Mouse (Mus musculus): ENCODE measurements around the gene Nrarp. TPM values are rescaled to one million over a fixed set of nuclear protein-coding genes. Genes with fewer than 3 reads are reported as not detected.

Nrarp gene
- polyA plus RNA-seq, 1 experiment from 2014 or later = 1.3 TPM

- WGBS (ENCODE audit: insufficient replicate concordance) = 64% methylated on average over 4 of the region's 4 CpGs
- Histone ChIP-seq H3K27me3 (ENCODE audit: control insufficient read depth, insufficient read depth, low read depth, low read length) (no peaks in the 10 kb centered on the region), H3K9me3 (replicated peaks; ENCODE audit: control insufficient read depth, low read length) (no peaks in the 10 kb centered on the region), H3K9ac (ENCODE audit: low read depth, low read length) (no peak overlapping the region), H3K36me3 (ENCODE audit: control insufficient read depth, insufficient read depth) (no peaks in the 10 kb centered on the region), H3K27ac (ENCODE audit: low read length) (no peak overlapping the region), H3K4me3 (ENCODE audit: low read depth, low read length) (no peak overlapping the region), H3K4me2 (ENCODE audit: low read depth, low read length) (no peak overlapping the region), H3K4me1 (ENCODE audit: control insufficient read depth, low read depth, low read length) (no peaks in the 10 kb centered on the region; the same call in 1 of the 2 replicates)
- ATAC-seq (ENCODE audit: low read depth) = no peak
Measured at GRCm38 (mm10) chr2:25151280-25151956, 29.1 kb upstream of the Nrarp start.

GRCm38 (mm10) chr2:25156177-25156576 lies 24.4 kb upstream of the Nrarp start:
- Histone ChIP-seq H3K27ac (ENCODE audit: low read length) (no peak overlapping the region), H3K4me3 (ENCODE audit: low read depth, low read length) (no peak overlapping the region), H3K4me2 (ENCODE audit: low read depth, low read length) (no peak overlapping the region), H3K9me3 (replicated peaks; ENCODE audit: control insufficient read depth, low read length) (no peaks in the 10 kb centered on the region), H3K36me3 (ENCODE audit: control insufficient read depth, insufficient read depth) (no peaks in the 10 kb centered on the region), H3K9ac (ENCODE audit: low read depth, low read length) (no peak overlapping the region), H3K27me3 (ENCODE audit: control insufficient read depth, insufficient read depth, low read depth, low read length) (no peaks in the 10 kb centered on the region), H3K4me1 (ENCODE audit: control insufficient read depth, low read depth, low read length) (no peaks in the 10 kb centered on the region; the same call in 1 of the 2 replicates)
- peak; percentile 83 for ATAC-seq (ENCODE audit: low read depth)
- WGBS (ENCODE audit: insufficient replicate concordance) = 69% methylated on average over 3 of the region's 3 CpGs

- H3K27me3 ChIP-seq (ENCODE audit: control insufficient read depth, insufficient read depth, low read depth, low read length) = no peaks in the 10 kb centered on the region
- no peak overlapping the region for H3K4me2 ChIP-seq (ENCODE audit: low read depth, low read length)
- no peak overlapping the region for H3K9ac ChIP-seq (ENCODE audit: low read depth, low read length)
- H3K36me3 ChIP-seq (ENCODE audit: control insufficient read depth, insufficient read depth) = no peaks in the 10 kb centered on the region
- 20% methylated on average over 2 of the region's 2 CpGs for WGBS (ENCODE audit: insufficient replicate concordance)
- no peak overlapping the region for H3K27ac ChIP-seq (ENCODE audit: low read length)
- H3K9me3 ChIP-seq (replicated peaks; ENCODE audit: control insufficient read depth, low read length) = no peaks in the 10 kb centered on the region
- ATAC-seq (ENCODE audit: low read depth) = no peak
- no peaks in the 10 kb centered on the region; the same call in 1 of the 2 replicates for H3K4me1 ChIP-seq (ENCODE audit: control insufficient read depth, low read depth, low read length)
- H3K4me3 ChIP-seq (ENCODE audit: low read depth, low read length) = no peak overlapping the region
Measured at GRCm38 (mm10) chr2:25156990-25157389, 23.6 kb upstream of the Nrarp start.

- Histone ChIP-seq H3K9ac (ENCODE audit: low read depth, low read length) (no peak overlapping the region), H3K4me2 (ENCODE audit: low read depth, low read length) (no peak overlapping the region), H3K4me3 (ENCODE audit: low read depth, low read length) (no peak overlapping the region), H3K4me1 (ENCODE audit: control insufficient read depth, low read depth, low read length) (no peaks in the 10 kb centered on the region; the same call in 1 of the 2 replicates), H3K36me3 (ENCODE audit: control insufficient read depth, insufficient read depth) (no peaks in the 10 kb centered on the region), H3K27ac (ENCODE audit: low read length) (no peak overlapping the region), H3K9me3 (replicated peaks; ENCODE audit: control insufficient read depth, low read length) (no peaks in the 10 kb centered on the region), H3K27me3 (ENCODE audit: control insufficient read depth, insufficient read depth, low read depth, low read length) (no peaks in the 10 kb centered on the region)
- WGBS (ENCODE audit: insufficient replicate concordance) = 34% methylated on average over 2 of the region's 2 CpGs
- ATAC-seq (ENCODE audit: low read depth) = no peak
Measured at GRCm38 (mm10) chr2:25157655-25158054, 22.9 kb upstream of the Nrarp start.

GRCm38 (mm10) chr2:25167481-25167880 lies 13.1 kb upstream of the Nrarp start:
- no peak for ATAC-seq (ENCODE audit: low read depth)
- Histone ChIP-seq H3K27ac (ENCODE audit: low read length) (peak overlapping the region; percentile 39; the same call in 1 of the 2 replicates), H3K4me1 (ENCODE audit: control insufficient read depth, low read depth, low read length) (peaks cover 27% of the 10 kb centered on the region)

GRCm38 (mm10) chr2:25167919-25168664 lies 12.5 kb upstream of the Nrarp start:
- H3K4me2 ChIP-seq (ENCODE audit: low read depth, low read length) = peak overlapping the region; percentile 80
- 4% methylated on average over 37 of the region's 41 CpGs for WGBS (ENCODE audit: insufficient replicate concordance)

More at GRCm38 (mm10) chr2:25167481-25167880, 13.1 kb upstream of the Nrarp start:
- no peaks in the 10 kb centered on the region for H3K9me3 ChIP-seq (replicated peaks; ENCODE audit: control insufficient read depth, low read length)
- peak overlapping the region; percentile 64 for H3K9ac ChIP-seq (ENCODE audit: low read depth, low read length)
- peak overlapping the region; percentile 56 for H3K4me3 ChIP-seq (ENCODE audit: low read depth, low read length)
- H3K36me3 ChIP-seq (ENCODE audit: control insufficient read depth, insufficient read depth) = no peaks in the 10 kb centered on the region
- WGBS (ENCODE audit: insufficient replicate concordance) = 28% methylated on average over 4 of the region's 4 CpGs
- H3K27me3 ChIP-seq (ENCODE audit: control insufficient read depth, insufficient read depth, low read depth, low read length) = no peaks in the 10 kb centered on the region
- peak overlapping the region; percentile 80 for H3K4me2 ChIP-seq (ENCODE audit: low read depth, low read length)

GRCm38 (mm10) chr2:25168665-25168978 lies 11.9 kb upstream of the Nrarp start:
- WGBS (ENCODE audit: insufficient replicate concordance) = 20% methylated on average over 2 of the region's 2 CpGs
- peaks cover 38% of the 10 kb centered on the region for H3K4me1 ChIP-seq (ENCODE audit: control insufficient read depth, low read depth, low read length)
- H3K27ac ChIP-seq (ENCODE audit: low read length) = peak overlapping the region; percentile 30; the same call in 1 of the 2 replicates
- H3K4me3 ChIP-seq (ENCODE audit: low read depth, low read length) = no peak overlapping the region
- no peaks in the 10 kb centered on the region for H3K9me3 ChIP-seq (replicated peaks; ENCODE audit: control insufficient read depth, low read length)
- peak overlapping the region; percentile 80 for H3K4me2 ChIP-seq (ENCODE audit: low read depth, low read length)
- H3K9ac ChIP-seq (ENCODE audit: low read depth, low read length) = no peak overlapping the region; the same call in 1 of the 2 replicates
- 0 out of 2 replicates have a peak, but pooled peaks have one; percentile 1 for ATAC-seq (ENCODE audit: low read depth)
- no peaks in the 10 kb centered on the region for H3K36me3 ChIP-seq (ENCODE audit: control insufficient read depth, insufficient read depth)
- no peaks in the 10 kb centered on the region for H3K27me3 ChIP-seq (ENCODE audit: control insufficient read depth, insufficient read depth, low read depth, low read length)

More at GRCm38 (mm10) chr2:25167919-25168664, 12.5 kb upstream of the Nrarp start:
- H3K9ac ChIP-seq (ENCODE audit: low read depth, low read length) = peak overlapping the region; percentile 64
- peaks cover 33% of the 10 kb centered on the region for H3K4me1 ChIP-seq (ENCODE audit: control insufficient read depth, low read depth, low read length)
- peak; percentile 68 for ATAC-seq (ENCODE audit: low read depth)
- H3K27ac ChIP-seq (ENCODE audit: low read length) = peak overlapping the region; percentile 39; the same call in 1 of the 2 replicates
- H3K4me3 ChIP-seq (ENCODE audit: low read depth, low read length) = peak overlapping the region; percentile 56
- no peaks in the 10 kb centered on the region for H3K27me3 ChIP-seq (ENCODE audit: control insufficient read depth, insufficient read depth, low read depth, low read length)
- no peaks in the 10 kb centered on the region for H3K9me3 ChIP-seq (replicated peaks; ENCODE audit: control insufficient read depth, low read length)
- no peaks in the 10 kb centered on the region for H3K36me3 ChIP-seq (ENCODE audit: control insufficient read depth, insufficient read depth)

- 49% methylated on average over 5 of the region's 5 CpGs for WGBS (ENCODE audit: insufficient replicate concordance)
- Histone ChIP-seq H3K36me3 (ENCODE audit: control insufficient read depth, insufficient read depth) (no peaks in the 10 kb centered on the region), H3K9ac (ENCODE audit: low read depth, low read length) (no peak overlapping the region), H3K27ac (ENCODE audit: low read length) (no peak overlapping the region), H3K4me1 (ENCODE audit: control insufficient read depth, low read depth, low read length) (peaks cover 46% of the 10 kb centered on the region), H3K27me3 (ENCODE audit: control insufficient read depth, insufficient read depth, low read depth, low read length) (no peaks in the 10 kb centered on the region), H3K4me2 (ENCODE audit: low read depth, low read length) (no peak overlapping the region), H3K4me3 (ENCODE audit: low read depth, low read length) (no peak overlapping the region), H3K9me3 (replicated peaks; ENCODE audit: control insufficient read depth, low read length) (no peaks in the 10 kb centered on the region)
- ATAC-seq (ENCODE audit: low read depth) = no peak
Measured at GRCm38 (mm10) chr2:25169778-25170177, 10.8 kb upstream of the Nrarp start.
